Mouse (Mus musculus) spleen, adult 18-20 months (tissue): ENCODE data around the gene Tas2r139.
"Not testable (repeated sequence)": the region's sequence is repeated elsewhere in the genome, so short reads cannot be mapped to it uniquely, and the experiment has no call there.

Experiments used
- DNase-seq, 2 experiments: peaks; one replicate each; pipeline ENCODE4 v3.0.0; 2022; ENCODE audit warnings: mixed read lengths in 2 of 2

Gene Tas2r139

DNA sequence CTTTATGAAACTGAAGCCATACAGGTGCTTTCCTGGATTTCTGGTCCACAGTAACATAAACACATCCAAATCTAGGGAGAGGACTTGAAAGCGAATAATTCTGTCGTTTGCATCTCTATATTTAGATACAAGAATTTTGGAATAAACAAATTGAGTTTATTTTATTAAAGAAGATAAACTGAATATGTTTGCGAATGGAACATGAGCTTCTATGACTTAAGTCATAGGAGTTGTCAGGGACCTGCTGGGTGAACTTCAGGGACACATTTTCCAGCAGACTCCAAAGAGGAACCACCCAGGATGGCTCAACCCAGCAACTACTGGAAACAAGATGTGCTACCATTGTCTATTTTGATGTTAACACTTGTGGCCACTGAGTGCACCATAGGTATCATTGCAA is at the start of gene Tas2r139:
TSS of gene Tas2r139 (plus strand) at position 301 of the 400 bp plus-strand sequence.
- no peak for DNase-seq

DNA sequence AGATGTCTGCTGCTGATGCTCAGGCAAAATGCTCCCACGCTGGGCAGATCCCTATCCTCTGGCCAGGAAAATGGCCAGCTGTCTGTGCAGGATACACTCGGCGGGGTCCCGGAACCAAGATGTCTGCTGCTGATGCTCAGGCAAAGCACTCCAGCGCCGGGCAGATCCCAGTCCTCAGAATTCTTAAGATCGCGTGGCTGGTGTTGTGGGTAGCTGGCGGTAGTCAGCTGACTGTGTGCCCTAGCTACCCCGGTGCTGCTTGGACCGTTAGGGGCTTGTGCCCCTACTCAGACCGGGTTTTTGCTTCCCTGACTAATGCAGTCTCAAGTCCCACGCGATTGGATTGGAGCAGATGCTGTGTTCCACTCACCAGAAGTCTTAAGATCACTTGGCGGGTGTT is 10.4 kb downstream of the Tas2r139 start:
- DNase-seq, result not testable (repeated sequence)

DNA sequence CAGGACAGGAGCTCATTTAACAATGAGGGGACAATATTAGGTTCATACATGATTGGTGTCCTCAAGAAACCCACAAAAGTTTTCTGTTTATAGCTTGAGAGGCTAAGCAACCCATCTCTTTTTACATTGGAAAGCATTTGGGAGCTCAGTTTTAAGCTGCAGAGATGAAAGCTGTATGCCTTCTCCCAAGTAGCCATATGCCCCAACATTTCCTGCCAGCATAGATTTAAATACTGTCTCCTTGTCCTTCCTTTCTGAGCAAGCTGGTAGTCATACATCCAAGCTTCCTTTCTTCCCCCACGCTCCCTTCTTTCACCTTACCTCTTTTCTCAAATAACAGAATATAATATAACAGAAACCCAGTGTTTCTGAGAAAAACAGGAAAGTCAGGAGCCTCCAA is 41.7 kb downstream of the Tas2r139 start:
- no peak for DNase-seq

DNA sequence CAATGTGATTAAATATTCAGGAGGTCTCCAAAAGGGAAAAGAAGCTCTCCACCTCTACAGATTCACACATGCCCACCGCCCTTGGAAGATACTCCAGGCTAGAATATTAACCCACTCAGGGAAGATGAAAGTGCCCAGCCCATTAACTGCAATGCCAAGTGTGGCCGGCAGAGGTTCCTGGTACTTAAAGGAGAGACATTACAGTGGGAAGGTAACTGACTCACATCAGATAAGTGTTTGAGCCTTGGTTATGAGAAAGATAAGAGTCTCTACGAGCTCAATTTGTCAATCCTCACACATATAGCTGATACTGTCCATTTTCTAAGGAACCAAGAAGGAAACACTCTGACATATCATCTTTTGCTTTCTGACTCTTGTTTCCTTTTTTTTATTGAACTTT is 45.5 kb downstream of the Tas2r139 start:
- no peak for DNase-seq
